ENCODE assay signal across 8 mouse cellular contexts in genomic region chr9:20466761-20467442, GRCm38 (mm10). TPM values are rescaled to one million over a fixed set of nuclear protein-coding genes. Genes with fewer than 3 reads are reported as not detected.
A peak's percentile ranks its signal among the peaks of the same experiment; 100 is the strongest.
DNase-seq lines count a peak whose midpoint lies in the region; ATAC-seq and TF ChIP-seq lines count a peak whose summit lies in the region.

No protein-coding gene starts in this region.

- H3K9me3 ChIP-seq in forebrain, embryonic 11.5 days (ENCODE audit: control insufficient read depth, low read length) = peaks cover 8% of the 10 kb centered on the region; the same call in 1 of the 2 replicates

- TF ChIP-seq CTCF in left cerebral cortex, adult 2 months (IDR thresholded peaks at IDR 0.05) = peak; percentile 79

- H3K4me1 ChIP-seq in forebrain, embryonic 11.5 days (replicated peaks; ENCODE audit: control insufficient read depth, insufficient read depth, low read length) = no peaks in the 10 kb centered on the region

- H3K9ac ChIP-seq in forebrain, embryonic 11.5 days (ENCODE audit: low read length) = no peak overlapping the region

- peaks cover 23% of the 10 kb centered on the region for H3K36me3 ChIP-seq in forebrain, embryonic 11.5 days (ENCODE audit: control insufficient read depth, insufficient read depth, low read length)

- DNase-seq in gastrocnemius, adult 18-20 months (ENCODE audit: low spot score) = peak; percentile 64
- no peak for DNase-seq in gastrocnemius, adult 8-10 months (ENCODE audit: low spot score in 2 of 2)
- peak; percentile 20 for DNase-seq in brain, embryonic 18.5 days (ENCODE audit: low read depth, low spot score)
- DNase-seq in forebrain, embryonic 11.5 days (ENCODE audit: low spot score) = peak; percentile 65
- DNase-seq in hindlimb bud, embryonic 11.5 days (ENCODE audit: extremely low spot score, low read depth, low spot score) = peak; percentile 67
- DNase-seq in left cerebral cortex, adult 2 months (ENCODE audit: extremely low spot score in 1 of 2, low spot score in 2 of 2) = peak; percentile 29 to 44
- DNase-seq in mesoderm, embryonic 11.5 days (ENCODE audit: low read depth, low spot score) = peak; percentile 77
- peak; percentile 13 to 54 for DNase-seq in spleen, postnatal 14 days (ENCODE audit: low spot score in 2 of 2)

- H3K4me2 ChIP-seq in forebrain, embryonic 11.5 days (ENCODE audit: low read depth, low read length, severe bottlenecking) = no peak overlapping the region

- no peak overlapping the region for H3K27ac ChIP-seq in forebrain, embryonic 11.5 days (ENCODE audit: low read depth, low read length)
- H3K27ac ChIP-seq in left cerebral cortex, adult 2 months = no peak overlapping the region

- intact Hi-C loops in left cerebral cortex, adult 2 months (cut with DNase I) = loop anchor here (2.0 to 10.0 kb wide), 6 partner anchors 26 to 368 kb away; partner anchors contain the start of genes Zfp426 and Zfp846

- H3K27me3 ChIP-seq in forebrain, embryonic 11.5 days (ENCODE audit: control insufficient read depth, insufficient read depth, low read length) = no peaks in the 10 kb centered on the region

- no peak overlapping the region for H3K4me3 ChIP-seq in forebrain, embryonic 11.5 days (ENCODE audit: low read depth, low read length)
- H3K4me3 ChIP-seq in left cerebral cortex, adult 2 months = no peak overlapping the region

- WGBS in forebrain, embryonic 11.5 days = 57% methylated on average over 7 of the region's 7 CpGs

- peak; percentile 71 for ATAC-seq in forebrain, embryonic 11.5 days (replicated peaks; ENCODE audit: low FRiP score)

RNA-seq across cellular contexts. Expression of gene Zfp26, which starts 6.9 kb away (rescaled TPM):
- total RNA-seq in gastrocnemius, adult 18-20 months (2021) = 1 to 10 TPM; 5.9 to 7.0 TPM
- 1 to 10 TPM; 5.8 to 10.0 (median 8.8) TPM for total RNA-seq in gastrocnemius, adult 8-10 months (2022)
- 29.9 and 32.3 TPM in 2 replicates for polyA plus RNA-seq in forebrain, embryonic 11.5 days (2014; fragmentation: Nextera tagmentation; extraction: Ambion mirVana)
- total RNA-seq in left cerebral cortex, adult 2 months (2021) = 10 to 100 TPM; 26.0 to 31.4 TPM

RNA-seq across cellular contexts. Expression of gene Zfp426, which starts 25.6 kb away (rescaled TPM):
- 1 to 10 TPM; 7.2 to 7.5 TPM for total RNA-seq in gastrocnemius, adult 18-20 months (2021)
- 1 to 10 TPM; 7.3 to 9.6 (median 8.2) TPM for total RNA-seq in gastrocnemius, adult 8-10 months (2022)
- 29.1 and 35.4 TPM in 2 replicates for polyA plus RNA-seq in forebrain, embryonic 11.5 days (2014; fragmentation: Nextera tagmentation; extraction: Ambion mirVana)
- total RNA-seq in left cerebral cortex, adult 2 months (2021) = 10 to 100 TPM; 30.7 to 33.7 TPM

RNA-seq across cellular contexts. Expression of gene Zfp266, which starts 54.3 kb away (rescaled TPM):
- 10 to 100 TPM; 15.6 to 15.8 TPM for total RNA-seq in gastrocnemius, adult 18-20 months (2021)
- total RNA-seq in gastrocnemius, adult 8-10 months (2022) = 10 to 100 TPM; 13.4 to 20.6 (median 18.9) TPM
- polyA plus RNA-seq in forebrain, embryonic 11.5 days (2014; fragmentation: Nextera tagmentation; extraction: Ambion mirVana) = 142 and 161 TPM in 2 replicates
- 10 to 100 TPM; 41.3 to 44.3 TPM for total RNA-seq in left cerebral cortex, adult 2 months (2021)

Comparison
In these comparisons a context has a peak if more than half of its experiments do, and no peak if none do; other contexts are left out.
1. DNase-seq: peak in gastrocnemius, adult 18-20 months (single experiment), brain, embryonic 18.5 days (single experiment), forebrain, embryonic 11.5 days (single experiment), hindlimb bud, embryonic 11.5 days (single experiment), left cerebral cortex, adult 2 months (2 of 2), mesoderm, embryonic 11.5 days (single experiment) and spleen, postnatal 14 days (2 of 2); none in gastrocnemius, adult 8-10 months (0 of 2).